Mouse (Mus musculus) heart, adult 11 months (tissue): Measurements from ENCODE around the gene Ntrk3.

Experiments used
- DNase-seq: peaks from one replicate; pipeline ENCODE4 v3.0.0; 2022

Ntrk3 gene

DNA sequence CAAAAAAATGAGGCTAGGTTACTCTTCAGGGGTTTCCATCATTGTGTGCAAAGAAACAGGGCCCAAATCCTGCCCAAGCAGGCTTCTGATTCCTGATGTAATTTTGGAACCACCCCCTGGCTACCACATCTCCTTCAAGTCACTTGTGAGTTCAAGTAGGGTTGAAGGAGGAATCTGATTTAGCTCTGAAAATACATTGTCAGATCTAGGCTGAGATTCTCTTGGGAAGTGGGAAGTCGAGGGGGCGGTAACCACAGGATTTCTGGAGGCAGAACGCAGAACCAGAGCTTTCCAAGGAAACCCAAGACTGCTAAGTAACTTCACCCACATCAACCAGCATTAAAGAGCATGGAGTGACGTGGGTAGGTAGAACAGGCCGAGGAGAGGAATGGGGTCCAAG lies 440.5 kb downstream of the Ntrk3 start:
- DNase-seq: no peak

DNA sequence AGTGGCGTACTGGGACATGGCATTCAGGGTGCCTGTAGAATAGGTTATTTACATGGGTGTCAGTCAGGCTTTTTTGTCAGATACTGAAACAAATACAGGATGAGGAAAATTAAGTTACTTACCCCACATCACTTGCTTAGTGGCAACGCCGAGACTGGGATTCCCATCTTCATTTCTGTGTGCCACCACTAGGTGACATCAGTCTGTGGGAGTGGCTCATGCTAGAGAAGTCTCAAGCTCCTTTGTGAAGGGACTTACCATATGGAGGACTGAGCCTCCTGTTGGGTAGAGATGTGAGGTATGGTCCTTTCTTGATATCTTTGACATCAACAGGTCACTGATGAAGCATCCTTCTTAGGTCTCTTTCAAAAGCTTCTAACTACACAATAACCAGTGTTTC lies 443.5 kb downstream of the Ntrk3 start:
- no peak for DNase-seq

DNA sequence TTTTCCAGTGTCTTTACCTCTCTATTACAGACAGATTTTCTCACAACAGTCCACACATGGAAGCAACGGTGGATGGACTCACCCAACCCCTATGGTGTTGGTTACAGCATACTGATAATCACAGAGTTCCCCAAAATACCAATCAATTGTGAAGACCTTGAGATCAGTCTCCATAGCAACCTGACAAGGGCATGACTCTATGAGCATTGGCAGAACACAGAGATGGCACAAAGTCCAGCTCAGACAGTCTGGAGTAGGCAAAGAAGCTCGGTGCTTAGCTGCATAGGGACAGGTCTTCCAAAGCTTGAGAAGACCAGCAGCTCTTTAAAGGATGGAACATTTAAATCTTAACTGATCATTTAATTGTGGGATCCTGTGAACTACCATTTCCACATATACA lies 447.6 kb downstream of the Ntrk3 start:
- no peak for DNase-seq

DNA sequence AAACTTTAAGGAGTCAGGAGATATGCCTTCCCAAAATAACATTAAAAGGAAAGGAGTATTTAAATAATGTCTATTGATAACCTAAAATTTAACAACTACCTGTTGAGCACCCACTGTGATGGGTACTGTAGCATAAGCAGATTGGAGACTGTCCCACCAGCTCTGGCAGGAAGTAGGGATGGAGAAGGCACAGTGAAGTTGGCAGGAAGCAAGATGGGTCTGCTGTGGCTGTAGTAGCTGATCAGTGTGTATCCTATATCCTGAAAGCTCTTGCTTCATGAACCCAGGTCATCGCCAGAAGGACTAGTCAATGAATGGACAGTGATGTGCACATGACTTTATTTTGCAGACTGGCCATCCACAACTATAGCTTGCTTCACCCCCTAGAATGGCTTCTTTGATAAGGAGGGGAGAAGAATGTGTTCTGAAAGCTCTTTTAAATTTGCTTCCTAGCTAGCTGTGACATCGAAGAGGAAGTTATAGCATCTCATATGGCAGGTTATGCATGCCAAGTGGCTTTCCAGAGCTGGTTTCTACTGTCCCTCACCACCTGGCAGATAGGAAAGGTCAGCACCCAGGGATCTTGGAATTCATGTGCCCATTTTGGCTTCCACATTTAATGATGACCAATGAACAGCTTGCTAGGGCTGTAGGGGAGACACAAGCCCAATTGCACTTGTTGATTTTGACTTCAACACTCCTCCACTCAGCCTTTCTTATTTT lies 451.1 kb downstream of the Ntrk3 start:
- DNase-seq: peak; percentile 53

DNA sequence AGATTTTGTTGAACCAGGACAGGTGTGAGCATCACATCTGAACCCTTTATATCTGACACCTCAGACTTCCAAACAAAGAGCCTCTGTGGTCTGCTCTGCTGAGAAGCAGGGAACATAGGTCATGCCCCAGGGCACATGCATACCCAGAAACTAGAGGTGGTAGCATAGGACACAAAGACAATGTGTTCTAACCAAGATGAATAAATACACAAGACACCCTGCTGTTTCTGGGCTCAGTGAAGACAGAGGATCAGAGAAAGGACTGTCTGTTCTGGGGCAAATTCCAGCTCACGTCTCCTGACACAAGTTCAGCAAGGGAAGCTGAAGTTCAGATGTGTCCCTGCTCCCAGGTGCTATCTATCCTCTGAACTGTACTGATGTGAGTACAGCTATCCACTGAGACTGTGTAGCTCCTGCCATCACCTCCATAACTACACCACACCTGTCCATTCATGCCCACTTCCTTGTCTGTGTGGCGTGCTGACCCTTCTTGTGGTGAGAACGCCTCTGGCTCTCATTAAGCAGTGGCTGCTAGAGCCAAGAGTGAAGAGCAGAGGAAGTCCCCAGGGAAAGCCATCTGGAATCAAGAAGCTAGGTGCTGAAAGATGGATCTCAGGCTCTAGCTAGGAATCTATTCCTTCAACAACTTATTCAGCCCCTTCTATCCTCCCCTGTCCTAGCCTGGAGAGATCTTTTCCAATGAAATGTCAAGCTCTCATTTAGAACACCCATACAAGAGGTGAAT lies 468.1 kb downstream of the Ntrk3 start:
- DNase-seq: no peak

GRCm38 (mm10) chr7:78267461-78268007 lies 470.3 kb downstream of the Ntrk3 start:
- no peak for DNase-seq

DNA sequence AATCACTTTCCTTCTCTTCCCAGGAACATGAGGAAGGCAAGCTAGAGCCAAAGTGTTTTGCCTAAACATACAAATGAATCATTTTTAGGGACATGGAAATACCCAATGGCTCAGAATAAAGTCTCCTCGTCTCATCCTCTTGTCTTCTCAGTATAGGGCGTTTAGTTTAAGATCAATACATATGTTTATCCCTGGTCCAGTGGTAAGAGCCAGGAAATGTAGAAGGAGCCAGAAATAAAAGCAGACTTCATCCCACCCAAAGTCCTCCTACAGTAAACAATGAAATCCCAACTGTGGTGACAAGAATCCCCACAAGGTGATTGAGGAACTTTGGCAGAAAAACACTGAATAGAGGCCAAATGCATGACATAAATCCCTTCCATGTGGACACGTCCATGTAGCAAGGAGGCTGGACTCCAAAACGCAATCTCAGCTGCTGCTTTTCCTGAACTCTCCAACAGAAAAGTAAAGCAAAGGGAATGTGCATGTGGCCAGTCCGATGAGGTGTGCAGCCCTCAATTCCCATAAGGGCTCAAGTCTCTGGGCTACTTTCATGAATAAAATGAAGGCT lies 473.3 kb downstream of the Ntrk3 start:
- no peak for DNase-seq

DNA sequence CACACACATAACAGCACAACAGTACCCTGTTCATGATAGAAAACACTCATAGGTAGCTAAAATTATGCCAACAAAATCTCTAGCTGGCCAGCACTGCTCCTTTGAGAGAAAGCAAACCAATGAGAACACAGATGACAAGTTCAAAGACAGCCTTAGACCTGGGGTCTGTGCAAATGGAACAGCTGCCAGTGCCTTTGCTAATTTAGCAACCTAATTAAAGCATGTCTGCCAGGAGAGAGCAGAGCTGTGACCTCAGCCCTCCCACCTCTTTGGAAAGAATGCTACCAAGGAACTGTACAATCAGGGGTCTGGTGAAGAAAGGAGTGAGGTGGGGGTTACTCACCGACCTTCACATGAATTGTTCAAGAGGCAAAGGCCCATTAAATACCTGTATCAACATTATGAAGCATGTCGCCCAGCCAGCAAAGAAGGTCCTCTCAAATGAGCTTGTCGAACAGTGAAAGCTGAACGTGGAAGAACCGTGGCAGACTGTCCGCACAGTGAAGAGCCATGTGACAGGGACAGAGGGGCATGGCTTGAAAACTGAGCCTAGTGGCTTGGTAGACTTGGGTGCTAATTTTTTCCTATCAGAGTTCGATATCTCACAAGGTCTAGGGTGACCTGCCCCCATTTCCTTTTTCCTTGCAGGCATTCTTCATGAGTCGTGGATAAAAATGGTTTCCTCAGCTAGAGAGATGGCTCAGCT lies 476.2 kb downstream of the Ntrk3 start:
- DNase-seq: no peak

DNA sequence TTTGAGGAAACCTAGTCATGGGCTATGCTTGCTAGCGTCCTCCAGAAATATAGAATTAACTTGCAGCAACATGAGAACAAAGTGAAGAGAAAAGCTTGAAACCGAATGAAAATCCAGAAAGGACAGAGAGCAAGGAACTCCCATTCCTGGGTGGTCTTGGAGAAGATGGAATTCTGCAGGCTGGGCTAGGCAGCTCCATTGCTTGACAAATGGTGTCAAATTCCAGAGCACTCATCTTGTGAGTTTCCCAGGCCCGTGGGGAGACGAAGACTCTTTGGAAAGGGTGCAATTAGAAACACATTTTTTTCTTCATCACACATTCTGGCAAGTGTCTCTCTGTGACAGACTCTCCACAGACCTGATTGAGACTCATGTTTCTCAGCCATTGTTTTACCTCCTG lies 479.7 kb downstream of the Ntrk3 start:
- no peak for DNase-seq

DNA sequence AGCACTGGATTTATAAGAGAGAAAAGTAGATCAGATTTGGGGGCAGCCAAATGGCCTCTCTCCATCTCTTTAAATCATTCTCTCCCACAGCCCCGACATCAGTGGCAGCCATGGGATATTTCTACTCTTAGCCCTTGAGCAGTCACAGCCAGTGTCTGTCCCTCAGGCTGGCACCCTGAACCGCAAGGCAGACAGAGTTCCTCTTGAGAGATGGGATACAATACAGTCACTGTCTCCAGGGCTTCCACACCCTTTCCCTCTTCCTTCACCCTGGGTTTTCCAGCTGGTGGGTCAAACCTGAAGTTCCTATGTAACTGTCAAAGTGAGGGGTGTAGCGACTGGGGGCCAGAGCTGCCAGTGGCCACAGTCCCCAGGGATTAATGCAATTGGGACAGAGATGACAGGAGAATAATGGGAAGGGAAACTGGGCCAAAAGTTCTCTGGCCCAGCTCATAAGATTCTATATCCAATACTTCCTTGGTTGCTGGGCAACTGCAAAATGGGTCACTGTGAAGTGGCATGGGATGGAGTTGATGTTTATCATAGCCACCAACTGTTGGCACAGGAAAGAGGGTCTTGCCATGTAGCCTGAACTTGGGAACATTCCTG lies 483.9 kb downstream of the Ntrk3 start:
- no peak for DNase-seq

DNA sequence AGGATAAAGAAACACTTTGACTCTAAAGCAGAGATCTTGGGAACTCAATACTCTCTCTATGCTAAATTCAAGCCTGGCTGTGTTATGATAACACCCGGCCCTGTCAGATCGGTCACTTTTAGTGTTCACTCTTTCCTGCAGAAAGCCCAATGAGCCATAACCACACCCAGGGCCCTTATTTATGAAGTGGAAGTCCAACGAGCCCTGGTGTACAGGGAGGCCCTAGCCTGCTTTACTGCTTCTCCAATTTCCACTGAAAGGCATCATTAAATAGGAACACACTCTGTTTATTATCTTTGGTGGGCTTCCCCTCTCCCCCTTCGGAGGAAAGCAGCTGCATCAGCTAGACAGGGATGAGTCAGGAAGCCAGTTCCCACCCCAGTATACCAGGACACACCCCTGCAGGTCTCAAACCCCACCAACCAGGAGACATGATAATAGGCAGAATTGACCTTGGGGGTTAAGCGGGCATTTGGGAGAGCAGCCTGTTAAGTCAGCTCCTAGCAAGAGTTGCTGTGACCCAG lies 489.6 kb downstream of the Ntrk3 start:
- DNase-seq: no peak

- no peak for DNase-seq
Measured at GRCm38 (mm10) chr7:78239012-78239411, 498.8 kb downstream of the Ntrk3 start.

DNA sequence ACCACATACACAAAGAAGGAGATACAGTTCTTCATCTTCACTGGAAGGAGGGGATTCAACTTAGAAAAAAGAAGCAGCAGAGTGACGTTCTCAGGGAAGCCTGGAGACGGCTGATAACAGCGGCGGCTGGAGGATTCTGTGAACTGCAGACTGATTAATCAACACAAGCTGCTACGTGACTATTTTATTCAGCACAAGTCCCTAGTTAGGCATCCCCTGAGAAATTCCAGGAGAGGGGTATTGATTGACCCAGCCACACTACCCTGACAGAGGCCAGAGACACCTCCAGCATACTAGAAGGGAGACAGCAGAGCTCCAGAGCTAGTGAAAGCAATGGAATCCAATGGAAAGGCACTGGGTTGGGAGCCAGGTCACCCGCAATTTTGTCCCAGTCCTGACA lies 516.1 kb downstream of the Ntrk3 start:
- no peak for DNase-seq

DNA sequence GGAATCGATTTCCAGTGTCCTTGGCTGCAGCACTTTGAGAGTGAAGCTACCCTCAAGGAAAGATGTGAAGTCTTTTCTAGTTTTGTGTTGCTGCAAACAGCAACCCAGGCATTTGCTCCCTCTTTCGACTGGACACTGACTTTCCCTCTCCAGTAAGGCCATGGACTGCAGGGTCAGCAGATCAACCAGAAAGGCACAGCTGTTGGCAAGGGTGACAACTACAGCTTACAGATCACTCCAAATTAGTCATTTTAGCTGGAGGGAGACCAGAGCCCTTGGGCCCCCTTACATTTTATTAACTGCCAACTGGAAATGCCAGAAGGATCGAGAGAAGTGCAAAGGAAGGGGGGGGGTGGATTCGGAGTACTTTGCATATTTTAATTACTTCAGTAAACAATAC lies 516.9 kb downstream of the Ntrk3 start:
- no peak for DNase-seq

GRCm38 (mm10) chr7:78190931-78191653 lies 546.7 kb downstream of the Ntrk3 start:
- DNase-seq: no peak

- no peak for DNase-seq
Measured at GRCm38 (mm10) chr7:78185578-78185977, 552.2 kb downstream of the Ntrk3 start.

DNA sequence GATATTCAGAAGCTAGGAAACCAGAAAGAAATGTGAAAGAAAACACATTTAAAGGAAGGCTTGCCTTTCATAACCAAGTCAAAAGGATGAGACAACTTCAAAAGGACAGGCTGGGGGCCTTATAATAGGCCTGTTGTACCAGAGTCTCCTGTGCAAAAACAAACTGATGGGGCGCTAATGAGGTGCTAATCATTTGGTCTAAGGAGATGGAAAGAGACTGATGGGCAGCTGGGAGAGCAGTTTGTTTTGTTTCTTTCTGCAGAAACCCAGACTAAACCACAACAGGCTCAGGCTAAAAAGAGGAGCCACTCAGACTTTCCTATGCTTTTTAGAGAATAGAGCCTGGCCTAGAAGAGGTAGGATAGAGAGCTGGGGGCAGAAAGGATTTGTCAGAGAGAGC lies 554.4 kb downstream of the Ntrk3 start:
- no peak for DNase-seq

DNA sequence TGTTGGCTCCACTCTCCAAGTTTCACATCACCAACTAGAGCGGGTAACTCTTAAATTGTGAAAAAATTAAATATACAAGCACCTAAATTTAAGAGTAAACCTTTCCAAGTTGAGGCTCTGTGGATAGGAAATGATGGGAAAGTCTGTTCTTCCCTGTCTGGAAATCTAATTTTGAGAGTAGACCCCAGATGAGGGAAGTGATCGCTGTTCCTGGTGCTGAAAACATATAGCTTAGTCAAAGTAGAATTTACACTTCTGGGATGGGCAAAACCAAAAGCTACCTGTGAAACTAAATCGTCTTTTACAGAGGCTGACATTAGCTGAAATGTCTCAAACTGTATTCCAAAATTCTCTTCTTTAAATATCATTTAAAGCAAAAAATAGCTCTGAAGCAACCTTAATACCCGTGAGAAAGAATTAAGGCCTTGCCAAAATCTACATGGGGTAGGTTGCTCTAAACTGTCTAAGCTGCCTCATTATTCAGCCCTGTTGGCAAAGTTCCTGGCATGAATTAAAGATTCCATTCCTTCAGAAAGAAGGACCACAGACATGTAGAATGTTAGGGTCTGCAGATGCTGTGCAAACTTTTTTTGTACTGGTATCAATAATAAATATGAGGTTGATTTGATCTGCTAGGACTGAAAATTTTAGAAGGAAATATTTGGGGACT lies 557.7 kb downstream of the Ntrk3 start:
- peak; percentile 7 for DNase-seq

- DNase-seq: no peak
Measured at GRCm38 (mm10) chr7:78172267-78172955, 565.4 kb downstream of the Ntrk3 start.

DNA sequence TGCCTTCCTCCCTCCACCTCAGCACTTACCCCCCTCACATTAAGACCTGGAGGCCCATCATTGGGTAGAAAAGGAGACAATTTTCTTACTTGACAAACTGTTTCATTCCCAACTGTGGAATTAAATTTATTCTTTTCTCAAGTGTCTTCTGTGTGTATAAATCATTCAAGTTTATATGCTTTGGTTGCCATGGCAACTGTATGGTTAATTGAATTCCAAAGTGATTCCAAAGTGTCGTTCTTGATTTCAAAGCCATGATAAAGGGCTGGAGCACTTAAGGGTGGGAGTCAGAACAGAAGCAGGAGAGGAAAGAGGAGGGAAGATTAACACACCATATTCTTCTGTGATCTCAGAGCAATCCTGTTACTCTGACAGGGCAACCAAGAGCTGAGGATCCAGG lies 572.3 kb downstream of the Ntrk3 start:
- no peak for DNase-seq

DNA sequence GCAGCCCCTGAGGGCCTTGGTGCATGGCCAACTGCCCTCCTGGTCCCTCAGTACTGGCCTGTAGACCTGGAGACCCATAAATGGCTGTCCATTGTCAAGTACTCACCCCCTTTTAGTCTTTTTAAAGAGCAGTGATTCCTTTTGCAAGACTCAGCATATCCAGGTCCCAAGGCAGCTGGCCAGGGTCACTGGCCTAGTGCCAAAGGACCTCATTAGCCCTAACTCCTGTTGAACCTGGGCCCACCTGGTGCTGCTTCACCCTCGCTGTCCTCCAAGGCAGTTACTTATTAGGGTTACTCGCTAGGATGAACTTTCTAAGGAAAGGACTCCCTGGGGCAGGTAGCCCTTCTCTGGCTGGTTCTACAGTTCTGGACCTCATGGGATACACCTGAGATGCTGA lies 579.9 kb downstream of the Ntrk3 start:
- DNase-seq: no peak
